Mouse (Mus musculus) megakaryocyte, adult 5-6 weeks (primary cell): ENCODE results near the gene Oas1g. TPM values are rescaled to one million over a fixed set of nuclear protein-coding genes. Genes with fewer than 3 reads are reported as not detected.
"Not testable (repeated sequence)": the region's sequence is repeated elsewhere in the genome, so short reads cannot be mapped to it uniquely, and the experiment has no call there.

ENCODE experiments used
- ATAC-seq: 2 replicates; pipeline ENCODE4 v1.8.0; 2016; ENCODE audit warnings: mild to moderate bottlenecking, inconsistent platforms; ENCODE audit not compliant: poor library complexity, severe bottlenecking
- total RNA-seq, 2 experiments: library from RNA; stranded (forward) in 1 of 2; stranded (reverse) in 1 of 2; fragments of 153-499, 151-499 nt in 1 of 2; fragments of 221-1000, 200-1000 nt in 1 of 2; gene quantifications; 2 replicates each; pipeline versions ENCODE4 v1.2.3 to v1.2.4; 2015 to 2017

Oas1g gene
- total RNA-seq, 2 experiments from 2014 or later, result 1.9 TPM

DNA sequence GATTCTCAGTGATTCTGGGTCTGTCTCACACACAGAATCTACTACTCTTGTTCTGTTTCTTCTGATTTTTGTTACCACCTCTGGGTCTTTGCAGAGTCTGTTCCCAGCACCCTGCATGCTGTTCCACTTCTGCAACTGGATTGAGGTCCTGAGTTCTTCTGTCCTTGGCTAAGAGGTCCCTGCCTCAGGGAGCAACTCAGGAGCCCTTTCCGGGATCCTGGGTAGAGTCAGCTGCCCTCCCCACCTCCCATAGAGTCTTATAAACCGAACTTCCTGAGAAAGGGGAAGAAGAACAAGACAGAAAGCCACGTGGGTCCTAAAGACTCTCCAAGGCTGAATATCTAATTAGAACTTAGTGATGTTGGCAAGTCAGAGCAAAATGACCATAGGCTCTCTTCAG lies 3.6 kb upstream of the Oas1g start:
- no peak for ATAC-seq

DNA sequence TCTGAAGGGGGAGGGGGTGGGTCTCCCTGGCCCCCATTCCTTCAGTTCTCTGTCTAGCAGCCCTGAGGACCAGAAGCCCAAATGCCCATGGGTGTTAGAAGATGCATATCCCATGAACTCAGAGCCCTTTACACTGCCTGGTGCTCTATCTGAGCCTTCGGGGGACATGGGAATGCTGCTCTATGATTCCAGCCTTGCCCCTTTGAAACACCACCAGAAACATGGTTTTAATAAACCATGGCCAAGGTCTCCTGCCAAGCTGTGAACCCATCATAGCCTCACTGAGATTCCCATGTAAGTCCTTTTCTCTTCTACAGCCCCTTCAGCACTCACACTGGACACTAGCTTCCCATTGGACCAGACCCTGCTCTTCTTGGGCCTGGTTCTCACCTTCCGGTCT lies 2.6 kb upstream of the Oas1g start:
- ATAC-seq, result no peak

DNA sequence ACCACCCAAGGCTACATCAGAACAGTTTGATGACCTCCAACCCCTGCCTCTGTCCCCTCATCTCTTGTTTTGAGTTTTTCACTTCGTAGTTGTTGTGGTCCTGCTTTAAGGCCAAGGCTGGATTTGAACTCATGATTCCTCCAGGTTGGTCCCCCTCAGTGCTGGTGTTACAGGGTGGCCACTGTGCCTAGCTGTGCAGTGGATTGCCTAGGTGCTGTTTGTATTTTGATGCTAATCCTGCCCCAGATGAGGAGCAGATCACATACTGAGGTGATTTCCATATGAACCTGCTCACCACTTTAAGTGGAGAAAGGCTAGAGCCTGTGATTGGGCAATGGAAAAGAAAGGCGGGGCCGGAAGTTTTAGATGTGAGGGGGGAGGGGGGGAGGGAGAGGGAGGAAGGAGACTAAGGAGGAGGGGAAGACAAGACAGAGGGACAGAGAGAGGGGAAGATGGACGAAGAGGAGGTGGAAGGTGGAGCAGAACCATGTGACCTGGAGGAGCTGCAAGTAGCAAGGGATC lies 942 bp upstream of the Oas1g start:
- not testable (repeated sequence) for ATAC-seq

DNA sequence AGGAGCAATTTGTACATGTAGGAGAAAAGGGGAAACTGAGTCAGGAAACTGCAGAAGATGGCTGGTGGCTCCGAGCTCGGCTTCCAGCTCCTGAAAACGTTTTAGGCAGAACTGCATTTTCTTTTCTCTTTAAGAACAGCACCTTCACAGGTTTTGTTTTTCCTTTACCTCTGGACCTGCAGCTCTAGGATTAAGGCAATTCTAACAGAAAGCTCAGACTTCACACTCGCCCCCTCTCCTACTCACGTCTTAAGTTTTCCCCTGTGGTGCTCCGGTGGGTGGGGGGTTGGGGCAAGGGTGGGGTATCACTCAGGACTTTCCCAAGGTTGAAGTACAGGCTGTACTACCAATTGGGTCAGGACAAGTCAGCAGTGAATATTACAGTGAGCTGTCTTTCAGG lies 418 bp upstream of the Oas1g start:
- no peak for ATAC-seq

DNA sequence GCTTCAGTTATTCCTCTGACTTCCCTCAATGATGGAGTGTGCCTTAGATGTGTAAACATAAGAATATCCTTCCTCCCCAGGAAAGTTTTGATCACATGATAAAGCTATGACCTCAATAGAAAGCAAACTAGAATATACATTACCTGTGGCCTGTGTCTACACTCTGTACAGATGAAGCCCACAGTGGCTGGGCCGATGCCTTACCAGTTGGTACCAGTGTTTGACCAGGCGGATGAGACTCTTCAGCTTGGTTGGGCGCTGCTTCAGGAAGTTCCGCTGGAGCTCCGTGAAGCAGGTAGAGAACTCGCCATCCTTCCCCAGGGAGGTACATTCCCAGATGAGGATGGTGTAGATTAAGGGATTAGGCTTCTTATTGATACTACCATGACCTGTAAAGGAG lies 5.7 kb downstream of the Oas1g start:
- not testable (repeated sequence) for ATAC-seq

DNA sequence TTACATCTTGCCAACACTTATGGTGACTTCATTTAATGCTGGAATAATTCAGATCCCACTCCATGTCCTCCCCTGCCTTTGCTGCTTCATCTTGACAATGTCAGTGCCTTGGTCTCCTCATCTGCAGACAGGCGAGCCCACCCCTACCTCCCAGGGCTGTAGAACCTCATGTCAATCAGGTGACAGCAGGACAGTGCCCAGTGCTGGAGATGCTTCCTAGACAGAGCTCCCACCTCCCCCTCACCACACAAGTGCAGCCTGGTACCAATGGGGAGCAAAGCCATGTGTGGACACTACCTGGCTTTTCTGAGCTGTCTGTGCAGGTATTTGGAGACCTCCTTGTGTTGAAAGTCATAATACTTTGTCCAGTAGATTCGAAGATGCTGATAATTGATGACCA lies 8.6 kb downstream of the Oas1g start:
- not testable (repeated sequence) for ATAC-seq

DNA sequence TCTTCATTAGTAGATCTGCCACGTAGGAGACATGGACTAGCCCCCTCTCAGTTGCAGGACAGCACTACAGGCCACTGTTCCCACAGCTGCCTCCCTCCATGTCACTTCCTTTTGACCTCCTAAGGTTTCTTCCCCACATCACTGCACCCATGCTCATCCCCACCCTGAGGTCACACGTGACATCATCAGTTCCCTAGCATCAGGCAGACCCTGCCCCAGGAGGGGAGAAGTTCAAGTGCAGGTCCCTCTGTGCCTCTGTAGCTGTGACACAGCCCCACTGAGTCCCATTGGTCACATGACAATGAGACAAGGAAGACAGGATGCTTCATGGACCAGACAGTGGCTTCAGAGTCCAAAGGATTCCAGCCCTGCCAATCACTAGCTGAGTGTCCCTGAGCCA lies 10.0 kb downstream of the Oas1g start:
- ATAC-seq, result not testable (repeated sequence)

DNA sequence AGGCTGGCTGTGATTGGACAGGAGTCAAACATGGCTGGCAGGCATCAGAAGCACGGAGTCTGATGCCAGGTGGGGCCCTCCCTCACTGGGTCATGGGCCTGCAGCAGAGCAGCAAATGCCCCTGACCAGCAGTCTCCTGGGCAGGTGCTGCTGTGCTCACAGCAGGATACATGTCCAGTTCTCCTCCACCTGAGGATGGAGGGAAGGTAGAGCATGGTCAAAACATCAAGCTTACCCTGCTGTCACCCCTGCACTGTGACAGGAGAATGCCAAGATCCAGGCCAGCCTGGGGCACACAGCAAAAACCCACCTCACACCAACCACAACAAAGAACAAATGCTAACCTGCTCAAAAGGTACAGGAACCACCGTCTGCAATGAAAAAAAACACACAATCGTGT lies 10.6 kb downstream of the Oas1g start:
- not testable (repeated sequence) for ATAC-seq

DNA sequence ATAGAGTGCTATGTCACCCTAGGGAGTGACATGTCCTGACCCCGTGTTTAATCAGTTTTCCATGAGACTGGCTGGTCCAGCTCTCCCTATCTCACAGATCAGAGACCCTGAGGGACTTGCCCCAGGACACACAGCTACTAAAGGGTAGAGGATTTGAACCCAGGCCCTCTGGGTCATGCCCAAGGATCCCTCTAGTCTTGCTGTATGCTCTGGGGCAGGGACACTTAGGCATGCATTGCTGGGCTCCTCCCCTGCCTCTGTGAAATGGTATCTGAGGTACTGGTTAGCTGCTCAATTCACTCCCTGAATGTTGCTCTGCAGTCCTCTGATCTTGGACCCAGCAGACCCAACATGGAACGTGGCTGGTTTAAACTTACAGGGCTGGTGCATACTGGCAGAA lies 15.9 kb downstream of the Oas1g start:
- ATAC-seq, result no peak

DNA sequence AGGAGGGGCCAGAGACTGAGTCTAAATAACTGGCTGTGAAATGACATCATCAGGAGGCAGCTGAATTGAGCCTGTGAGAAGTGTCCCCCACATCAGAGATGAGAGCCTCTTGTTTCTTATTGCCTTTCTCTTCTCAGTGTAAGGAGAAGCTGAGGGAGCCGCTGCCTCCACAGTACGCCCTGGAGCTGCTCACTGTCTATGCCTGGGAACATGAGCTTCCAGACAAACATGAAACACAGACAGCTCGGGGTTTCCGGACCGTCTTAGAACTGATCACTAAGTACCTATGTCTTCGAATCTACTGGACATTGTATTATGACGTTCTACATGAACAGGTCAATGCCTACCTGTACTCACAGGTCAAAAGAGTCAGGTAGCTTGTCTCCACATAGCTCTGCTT lies 16.6 kb downstream of the Oas1g start:
- no peak for ATAC-seq

DNA sequence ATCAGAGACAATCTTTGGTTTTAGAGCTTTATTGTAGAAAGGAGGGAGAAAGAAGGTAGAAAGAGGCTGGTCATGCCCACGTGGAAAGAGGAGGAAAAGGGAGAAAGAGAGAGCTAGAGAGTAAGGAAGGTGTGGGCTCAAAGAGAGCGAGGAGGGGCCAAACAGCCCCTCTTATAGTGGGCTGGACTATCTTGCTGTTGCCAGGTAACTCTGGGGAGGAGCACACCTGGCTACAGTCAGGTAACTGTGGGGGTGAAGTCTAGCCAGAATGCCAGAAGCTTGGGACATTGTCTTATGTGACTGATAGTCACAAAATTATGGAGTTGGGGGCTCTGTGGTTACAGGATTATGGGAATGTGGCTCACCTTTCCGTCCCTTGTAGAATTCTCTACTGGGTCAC lies 17.3 kb downstream of the Oas1g start:
- ATAC-seq, result no peak

DNA sequence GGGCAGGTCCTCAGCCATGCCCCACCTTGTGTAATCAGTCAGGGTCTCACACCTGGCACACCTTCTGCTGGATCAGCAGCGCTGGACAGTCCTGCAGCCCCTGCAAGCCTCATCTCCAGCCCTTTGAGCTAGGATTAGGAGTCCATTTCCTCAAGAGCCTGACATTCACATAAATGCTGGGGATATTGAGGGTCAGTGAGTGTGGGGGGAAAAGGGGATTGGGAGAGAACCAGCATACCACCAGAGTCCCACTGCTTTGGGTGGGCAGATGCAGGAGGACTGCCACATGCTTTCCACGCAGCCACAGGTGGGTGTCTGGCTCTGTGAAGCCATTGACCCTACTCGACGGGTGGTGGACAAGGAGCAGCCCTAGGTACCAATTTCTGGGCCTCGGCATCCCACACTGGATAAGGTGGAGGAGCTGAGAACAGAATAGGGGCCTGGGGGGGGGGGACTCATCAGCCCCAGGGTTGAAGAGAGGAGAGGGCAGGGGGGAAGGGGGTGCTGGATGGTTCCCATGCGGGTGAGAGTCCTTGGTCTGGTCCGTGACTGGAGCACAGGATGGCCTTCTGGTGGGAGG lies 17.9 kb downstream of the Oas1g start:
- ATAC-seq, result no peak

DNA sequence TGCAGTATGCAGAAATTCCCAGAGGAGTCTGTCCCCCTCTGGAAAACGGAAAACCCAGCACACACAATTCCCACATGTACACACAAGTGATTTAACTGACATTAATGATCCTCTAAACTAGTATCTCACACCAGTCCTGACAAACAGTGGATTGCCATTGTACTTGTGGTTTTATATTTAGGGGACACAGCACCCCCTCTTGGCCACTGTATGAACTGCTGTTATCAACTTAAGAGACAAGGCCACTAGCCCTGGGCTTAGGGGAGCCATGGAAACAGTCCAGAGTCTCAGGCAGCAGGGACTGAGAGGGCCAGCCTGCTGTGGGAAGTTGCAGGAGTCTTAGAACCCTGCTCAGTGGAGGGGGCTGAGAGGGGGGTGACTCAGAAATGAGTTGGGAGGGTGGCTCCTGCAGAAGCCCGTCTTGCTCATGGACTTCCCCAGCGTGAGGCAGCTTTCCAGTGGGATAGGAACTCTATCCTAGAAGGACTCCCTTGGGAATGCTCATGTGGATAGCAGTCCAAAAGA lies 22.0 kb downstream of the Oas1g start:
- no peak for ATAC-seq

DNA sequence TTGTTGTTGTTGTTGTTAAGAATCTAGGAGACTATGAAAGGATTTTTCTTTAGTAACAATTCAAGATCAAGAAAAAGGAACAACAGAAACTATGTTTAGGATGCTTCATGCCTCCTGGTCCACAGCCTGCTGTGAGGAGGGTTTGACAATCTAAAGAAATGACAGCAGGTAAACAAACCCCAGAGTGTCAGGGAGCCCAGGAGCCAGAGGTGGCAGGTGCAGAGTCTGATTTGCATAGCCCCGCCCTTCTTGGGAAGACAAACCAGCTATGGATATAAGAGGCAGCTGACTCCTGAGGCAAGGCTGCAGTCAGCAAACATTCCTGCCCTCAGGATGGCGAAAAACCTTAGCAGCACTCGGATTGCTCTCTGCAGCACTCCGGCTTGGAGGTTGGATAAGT lies 26.3 kb downstream of the Oas1g start, which contains the start of gene Oas1h:
Gene Oas1h, plus strand, starts transcription at position 301 of the 400 bp plus-strand sequence.
- no peak for ATAC-seq

DNA sequence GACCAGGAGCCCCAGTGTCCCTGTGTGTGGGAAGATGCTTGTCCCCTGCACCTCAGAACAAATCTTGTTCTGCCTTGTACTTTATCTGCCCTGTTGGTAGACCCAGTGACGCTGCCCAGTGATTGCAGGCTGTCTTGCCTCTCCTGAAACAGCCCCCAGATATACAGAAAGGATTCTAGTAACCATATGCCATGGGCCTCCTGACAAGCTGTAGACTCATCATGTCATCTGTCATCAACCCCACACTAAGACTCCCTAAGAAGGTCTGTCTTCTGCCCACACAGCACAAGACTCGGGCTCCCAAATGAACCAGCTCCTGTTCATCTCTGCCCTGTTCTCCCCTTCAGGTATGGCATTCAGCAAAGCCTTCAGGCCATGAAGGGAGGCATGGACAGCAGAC lies 28.2 kb downstream of the Oas1g start:
- ATAC-seq, result no peak

DNA sequence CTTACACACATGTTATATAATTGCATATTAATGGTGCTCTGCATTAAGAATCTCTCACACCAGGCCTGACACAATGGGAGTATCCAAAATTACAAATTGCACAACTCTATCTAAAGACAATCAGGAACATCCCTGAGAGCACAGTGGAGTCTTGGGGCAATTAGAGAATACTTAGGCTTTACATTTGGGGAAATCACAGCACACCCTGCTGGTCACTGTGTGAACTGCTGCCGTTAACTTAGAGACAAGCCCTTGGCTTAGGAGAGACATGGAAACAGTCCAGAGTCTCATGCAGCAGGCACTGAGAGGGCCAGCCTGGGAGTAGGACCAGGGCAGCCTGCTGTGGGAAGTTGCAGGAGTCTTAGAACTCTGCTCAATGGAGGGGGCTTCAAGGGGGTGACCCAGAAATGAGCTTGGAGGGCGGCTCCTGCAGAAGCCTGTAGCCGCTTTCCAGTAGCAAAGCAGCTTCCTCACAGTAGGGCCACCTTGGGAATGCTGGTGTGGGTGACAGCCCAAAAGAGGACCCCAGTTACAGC lies 37.7 kb downstream of the Oas1g start:
- ATAC-seq, result peak; percentile 64; the same call in 1 of the 2 replicates

DNA sequence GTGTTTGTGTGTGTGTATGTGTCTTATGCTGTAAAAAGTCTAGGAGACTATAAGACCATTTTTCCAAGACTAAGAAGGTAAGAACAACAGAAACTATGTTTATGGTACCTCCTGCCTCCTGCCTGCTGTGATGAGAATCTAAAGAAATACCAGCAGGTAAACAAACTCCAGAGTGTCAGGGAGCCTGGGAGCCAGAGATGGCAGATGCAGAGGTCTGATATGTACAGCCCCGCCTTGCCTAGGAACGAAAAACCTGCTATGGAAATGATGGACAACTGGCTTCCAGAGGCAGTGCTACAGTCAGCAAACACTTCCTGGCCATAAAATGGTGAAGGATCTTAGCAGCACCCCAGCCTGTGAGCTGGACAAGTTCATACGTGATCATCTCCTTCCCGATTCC lies 40.3 kb downstream of the Oas1g start, which contains the start of gene Oas1f:
Gene Oas1f, plus strand, starts transcription at position 301 of the 400 bp plus-strand sequence.
- ATAC-seq, result no peak

DNA sequence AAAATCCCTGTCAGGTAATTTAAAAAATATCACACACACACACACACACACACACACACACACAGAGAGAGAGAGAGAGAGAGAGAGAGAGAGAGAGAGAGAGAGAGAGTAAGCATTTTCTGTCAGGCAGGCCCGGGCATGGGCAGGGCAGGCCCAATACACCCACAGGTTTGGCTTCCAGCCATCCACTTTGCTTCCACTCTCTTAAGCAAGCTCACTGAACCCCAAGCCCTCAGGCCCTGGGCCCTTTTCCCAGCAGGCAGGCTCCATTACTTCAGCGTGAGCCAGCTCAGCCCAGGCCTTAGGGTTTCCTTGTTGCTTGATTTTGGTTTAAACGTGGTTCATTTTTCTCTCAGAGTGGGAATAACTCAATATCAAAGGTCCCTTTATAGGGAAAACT lies 42.7 kb downstream of the Oas1g start:
- no peak for ATAC-seq

DNA sequence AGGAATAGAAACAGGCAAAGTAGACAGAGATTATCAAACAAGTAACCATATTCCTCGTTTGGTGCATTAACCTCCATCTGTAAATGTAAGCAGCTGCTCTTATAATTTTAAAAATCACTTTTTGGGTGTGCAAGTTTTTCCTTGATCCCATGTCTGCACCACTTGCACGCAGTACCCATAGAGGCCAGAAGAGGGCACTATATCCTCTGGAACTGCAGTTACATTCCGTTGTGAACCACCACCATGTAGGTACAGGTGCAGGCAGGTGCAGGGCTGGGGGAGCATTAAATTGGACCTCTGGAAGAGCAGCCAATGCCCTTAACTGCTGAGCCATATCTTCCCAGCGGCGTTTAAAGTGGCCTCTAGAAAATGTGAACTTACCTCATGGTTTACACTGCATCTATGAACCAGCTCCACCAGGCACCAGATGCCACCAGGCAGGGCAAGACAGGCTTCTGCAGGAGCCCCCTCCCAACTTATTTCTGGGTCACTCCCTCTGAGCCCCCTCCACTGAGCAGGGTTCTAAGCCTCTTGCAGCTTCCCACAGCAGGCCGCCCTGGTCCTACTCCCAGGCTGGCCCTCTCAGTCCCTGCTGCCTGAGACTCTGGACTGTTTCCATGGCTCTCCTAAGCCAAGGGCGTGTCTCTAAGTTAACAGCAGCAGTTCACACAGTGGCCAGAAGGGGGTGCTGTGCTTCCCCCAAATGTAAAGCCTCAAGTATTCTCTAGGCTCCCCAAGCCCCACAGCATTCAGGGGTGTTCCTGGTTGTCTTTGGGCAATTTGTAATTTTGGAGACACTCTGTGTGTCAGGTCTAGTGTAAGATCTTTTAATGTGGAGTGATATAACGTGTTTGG lies 50.5 kb downstream of the Oas1g start:
- ATAC-seq, result peak; percentile 66; the same call in 1 of the 2 replicates

DNA sequence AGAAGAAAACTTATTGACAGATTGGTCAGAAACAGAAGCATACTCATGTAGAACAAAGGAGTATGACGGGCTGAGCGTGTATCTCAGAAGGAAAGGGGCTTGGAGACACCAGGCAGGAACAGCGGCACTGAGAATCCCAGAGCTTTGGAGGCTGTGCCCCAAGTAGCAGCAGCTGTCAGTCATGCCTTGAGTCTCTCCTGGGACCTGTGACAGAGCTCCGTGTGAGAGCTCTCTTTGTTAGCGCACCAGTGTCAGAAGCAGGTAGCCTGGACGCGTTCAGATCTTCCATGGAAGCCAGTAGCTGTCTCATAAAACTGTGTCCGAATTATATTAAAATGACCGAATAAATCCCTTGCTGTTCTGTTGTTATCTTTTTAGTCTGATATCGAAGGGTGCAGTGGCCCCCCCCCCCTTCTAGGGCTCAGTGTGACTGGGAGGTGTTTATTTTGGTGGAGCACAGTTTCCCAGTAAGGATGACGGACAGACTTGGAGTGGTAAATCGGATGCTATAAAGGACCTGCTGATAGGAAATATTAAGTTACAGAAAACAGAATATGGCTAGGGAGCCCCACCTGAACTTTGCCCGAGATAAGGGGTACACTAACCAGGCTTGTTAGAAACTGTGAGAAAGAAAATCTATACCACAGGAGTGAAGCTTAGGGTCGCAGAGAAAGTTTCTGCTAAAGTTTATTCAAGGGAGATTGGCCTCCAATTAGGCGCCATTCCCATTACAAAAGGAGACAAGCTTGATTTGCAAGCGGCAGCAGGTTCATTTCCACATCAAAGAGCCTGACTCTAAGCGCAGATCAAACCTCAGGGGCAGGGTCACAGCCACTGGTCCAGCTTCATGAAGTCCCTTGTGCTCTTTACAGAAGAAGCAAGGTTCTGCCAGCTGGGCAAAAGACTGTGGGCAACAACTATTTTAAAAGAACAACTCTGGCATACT lies 53.8 kb downstream of the Oas1g start:
- no peak for ATAC-seq
